Mouse (Mus musculus) heart, postnatal 0 days (tissue): ENCODE results near the gene Lrcol1. TPM values are rescaled to one million over a fixed set of nuclear protein-coding genes. Genes with fewer than 3 reads are reported as not detected.

Experiments
- ATAC-seq: fragments of 200-750 bp; cut with Nextera tagmentation; 2 replicates; pipeline ENCODE4 v1.8.0; 2017; ENCODE audit warnings: low read depth, moderate number of reproducible peaks, moderate library complexity; ENCODE audit not compliant: insufficient read depth
- DNase-seq: peaks from one replicate; pipeline ENCODE4 v3.0.0-alpha.2; 2016; ENCODE audit warnings: low spot score
- H3K27ac ChIP-seq: fragments of 300-500 bp; sonication (generic); 2 replicates; pipeline ENCODE4 v1.5.1; 2014; ENCODE audit warnings: low read depth, mild to moderate bottlenecking
- H3K27me3 ChIP-seq: fragments of 300-500 bp; sonication (generic); 2 replicates; pipeline ENCODE4 v1.6.1; 2014; ENCODE audit warnings: low read length, mixed read lengths; ENCODE audit not compliant: control insufficient read depth, insufficient read depth
- H3K36me3 ChIP-seq: fragments of 300-500 bp; sonication (generic); replicated peaks from 2 replicates; pipeline ENCODE4 v1.6.1; 2014; ENCODE audit warnings: low read length, mixed read lengths; ENCODE audit not compliant: control insufficient read depth, insufficient read depth
- H3K4me1 ChIP-seq: fragments of 300-500 bp; sonication (generic); 2 replicates; pipeline ENCODE4 v1.6.1; 2014; ENCODE audit warnings: antibody characterized with exemption; ENCODE audit not compliant: control insufficient read depth, insufficient read depth
- H3K4me2 ChIP-seq: fragments of 300-500 bp; sonication (generic); 2 replicates; pipeline ENCODE4 v1.6.1; 2014; ENCODE audit warnings: low read depth, mild to moderate bottlenecking, low read length, moderate library complexity
- H3K4me3 ChIP-seq: fragments of 300-500 bp; sonication (generic); 2 replicates; pipeline ENCODE4 v1.5.1; 2014; ENCODE audit warnings: low read depth, low read length
- H3K9ac ChIP-seq: fragments of 300-500 bp; sonication (generic); replicated peaks from 2 replicates; pipeline ENCODE4 v1.6.1; 2014; ENCODE audit warnings: low read depth, low read length, mixed read lengths
- H3K9me3 ChIP-seq: fragments of 300-500 bp; sonication (generic); replicated peaks from 2 replicates; pipeline ENCODE4 v1.6.1; 2016; ENCODE audit warnings: low read length; ENCODE audit not compliant: control insufficient read depth
- CTCF ChIP-seq: IDR thresholded peaks from 2 replicates; pipeline ENCODE4 v1.5.1; 2016; ENCODE audit warnings: antibody characterized with exemption, control low read depth, low read depth
- EP300 ChIP-seq: IDR thresholded peaks from 2 replicates; pipeline ENCODE4 v1.6.1; 2016; ENCODE audit warnings: antibody characterized with exemption, low read depth
- WGBS: fragments of 180-500 bp; shearing (Covaris S2); extraction: QIAGEN DNeasy Blood & Tissue Kit; methylation state at CpG from one replicate; pipeline ENCODE4 v1.1.7; 2014; 5-methylcytosine and 5-hydroxymethylcytosine counted together
- polyA plus RNA-seq: library from polyadenylated mRNA; unstranded; fragments of >200 nt; fragmentation: Nextera tagmentation; extraction: Ambion mirVana; gene quantifications from 2 replicates; pipeline ENCODE4 v1.2.1, GENCODE M21; 2015
- total RNA-seq: library from RNA; depleted of rRNA; stranded (reverse); fragments of >200 nt; gene quantifications from 2 replicates; pipeline ENCODE4 v1.2.3, GENCODE M21; 2014; ENCODE audit warnings: low replicate concordance

Lrcol1 gene
- total and polyA plus RNA-seq, 2 experiments from 2014 or later: not detected

GRCm38 (mm10) chr5:110357531-110358179 is 13.1 kb downstream of the Lrcol1 start:
- DNase-seq (peak; percentile 72), ATAC-seq (peak; percentile 43)
- H3K4me2 ChIP-seq: no peak overlapping the region

GRCm38 (mm10) chr5:110361465-110361864 is 16.9 kb downstream of the Lrcol1 start:
- H3K4me2 ChIP-seq: no peak overlapping the region
- H3K9ac ChIP-seq: no peak overlapping the region
- WGBS: 67% methylated on average over 6 of the region's 6 CpGs
- H3K4me3 ChIP-seq: no peak overlapping the region
- no peak for DNase-seq
- H3K36me3 ChIP-seq: no peaks in the 10 kb centered on the region
- ATAC-seq: no peak
- no peaks in the 10 kb centered on the region for H3K27me3 ChIP-seq
- H3K9me3 ChIP-seq: no peaks in the 10 kb centered on the region
- no peaks in the 10 kb centered on the region for H3K4me1 ChIP-seq
- H3K27ac ChIP-seq: no peak overlapping the region
- TF ChIP-seq EP300 (no peak), CTCF (no peak)

More at GRCm38 (mm10) chr5:110357531-110358179, 13.1 kb downstream of the Lrcol1 start:
- WGBS: 44% methylated on average over 9 of the region's 9 CpGs
- H3K4me1 ChIP-seq: no peaks in the 10 kb centered on the region
- H3K27me3 ChIP-seq: peaks cover 19% of the 10 kb centered on the region; the same call in 1 of the 2 replicates
- TF ChIP-seq EP300: no peak
- peak; percentile 94 for TF ChIP-seq CTCF
- no peaks in the 10 kb centered on the region for H3K36me3 ChIP-seq
- H3K27ac ChIP-seq: no peak overlapping the region
- H3K9ac ChIP-seq: no peak overlapping the region
- no peak overlapping the region for H3K4me3 ChIP-seq
- H3K9me3 ChIP-seq: no peaks in the 10 kb centered on the region

- DNase-seq: no peak
- no peaks in the 10 kb centered on the region for H3K9me3 ChIP-seq
- H3K4me3 ChIP-seq: peak overlapping the region; percentile 48
- peak overlapping the region; percentile 82 for H3K4me2 ChIP-seq
- H3K36me3 ChIP-seq: peaks cover 7% of the 10 kb centered on the region
- no peak for TF ChIP-seq CTCF
- no peak for TF ChIP-seq EP300
- peak; percentile 42; the same call in 1 of the 2 replicates for ATAC-seq
- no peak overlapping the region for H3K27ac ChIP-seq
- no peaks in the 10 kb centered on the region for H3K27me3 ChIP-seq
- under 1% methylated on average over 28 of the region's 28 CpGs for WGBS
- H3K4me1 ChIP-seq: no peaks in the 10 kb centered on the region
- H3K9ac ChIP-seq: peak overlapping the region; percentile 52; the same call in 1 of the 2 replicates
These were observed 18.3 kb downstream of the Lrcol1 start for GRCm38 (mm10) chr5:110362813-110363178.

GRCm38 (mm10) chr5:110363179-110363821 is 18.8 kb downstream of the Lrcol1 start:
- Histone ChIP-seq H3K4me1 (no peaks in the 10 kb centered on the region), H3K4me3 (peak overlapping the region; percentile 48), H3K9ac (peak overlapping the region; percentile 52), H3K27ac (peak overlapping the region; percentile 37), H3K4me2 (peak overlapping the region; percentile 82), H3K9me3 (no peaks in the 10 kb centered on the region), H3K36me3 (peaks cover 7% of the 10 kb centered on the region), H3K27me3 (no peaks in the 10 kb centered on the region)
- DNase-seq (peak; percentile 78), ATAC-seq (peak; percentile 90)
- 5% methylated on average over 45 of the region's 72 CpGs for WGBS
- TF ChIP-seq CTCF (peak; percentile 31), EP300 (no peak)

- Histone ChIP-seq H3K9ac (peak overlapping the region; percentile 52), H3K36me3 (peaks cover 11% of the 10 kb centered on the region), H3K4me1 (no peaks in the 10 kb centered on the region), H3K27me3 (no peaks in the 10 kb centered on the region), H3K4me2 (peak overlapping the region; percentile 82), H3K9me3 (no peaks in the 10 kb centered on the region), H3K27ac (0 out of 2 replicates have a peak overlapping the region, but pooled peaks have one; percentile 37), H3K4me3 (peak overlapping the region; percentile 48)
- TF ChIP-seq CTCF (no peak), EP300 (no peak)
- no peak for DNase-seq
- 52% methylated on average over 11 of the region's 11 CpGs for WGBS
- peak; percentile 9; the same call in 1 of the 2 replicates for ATAC-seq
These were observed 19.5 kb downstream of the Lrcol1 start for GRCm38 (mm10) chr5:110363822-110364545.
